Mouse (Mus musculus) cortical plate, adult 2 months (tissue): Measurements from ENCODE around the gene Ywhae.

Source experiments
- CTCF ChIP-seq: fragments of 200-500 bp; IDR thresholded peaks from 2 replicates; pipeline ENCODE4 v1.5.1; 2011; ENCODE audit warnings: mild to moderate bottlenecking, control low read depth, low read length; ENCODE audit not compliant: insufficient read depth; ENCODE audit errors: extremely low read depth
- POLR2A ChIP-seq: fragments of 200-500 bp; IDR thresholded peaks from 2 replicates; pipeline ENCODE4 v1.6.1; 2011; ENCODE audit warnings: mild to moderate bottlenecking, low read length, control low read depth; ENCODE audit not compliant: insufficient read depth; ENCODE audit errors: extremely low read depth

- TF ChIP-seq POLR2A, result no peak
- TF ChIP-seq CTCF, result no peak
These were observed 39.1 kb upstream of the Ywhae start for GRCm38 (mm10) chr11:75693570-75693969.
